In the genomic region with DNA sequence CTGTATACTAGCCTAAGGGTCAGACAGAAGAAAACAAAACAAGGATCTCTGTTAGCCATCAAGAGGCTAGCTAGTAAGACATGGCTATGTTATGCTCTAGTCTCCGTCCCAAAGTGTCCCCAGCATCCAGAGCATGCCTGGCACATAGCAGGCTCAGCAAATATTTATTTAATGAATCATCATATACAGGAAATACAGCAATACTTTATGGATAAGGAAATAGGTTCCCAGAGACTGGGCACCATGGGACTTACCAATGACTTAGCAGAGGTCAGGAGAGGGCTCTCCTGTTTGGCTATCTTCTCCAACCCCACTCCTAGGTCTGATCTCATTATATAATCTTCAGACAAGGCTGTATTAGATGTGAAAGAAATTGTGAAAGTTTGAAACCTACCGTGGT, we compare ENCODE assay signal across 14 mouse cellular contexts.
"Had no signal": no experiment of that assay in that cellular context is flagged by ENCODE, and none has a peak within 500 bp of the region (broad histone marks: within the 10 kb centered on the region; RNA-seq: fewer than 3 reads in every experiment).

No protein-coding gene starts in this region.

- ATAC-seq: liver, postnatal 0 days had no signal

- DNase-seq: kidney, adult 2 months; kidney, postnatal 25 days; layer of hippocampus, postnatal 36 days; liver, postnatal 0 days; lung, embryonic 14.5 days; lung, postnatal 10 days; lung, postnatal 36 days; midbrain, embryonic 14.5 days; thymus, postnatal 25 days had no signal

- H3K4me2 ChIP-seq: liver, embryonic 11.5 days; lung, embryonic 14.5 days; midbrain, embryonic 11.5 days had no signal

- H3K27ac ChIP-seq: kidney, postnatal 0 days; left cerebral cortex, adult 2 months; liver, embryonic 14.5 days had no signal

- H3K9ac ChIP-seq: liver, embryonic 14.5 days; liver, postnatal 0 days; lung, embryonic 14.5 days had no signal

- H3K4me3 ChIP-seq: left cerebral cortex, adult 2 months had no signal
